Mouse (Mus musculus) limb, embryonic 15.5 days (tissue): Measurements from ENCODE around the gene Ndufc1. TPM values are rescaled to one million over a fixed set of nuclear protein-coding genes. Genes with fewer than 3 reads are reported as not detected.
"Not testable (repeated sequence)": the region's sequence is repeated elsewhere in the genome, so short reads cannot be mapped to it uniquely, and the experiment has no call there.

Experiments used
- ATAC-seq: fragments of 200-750 bp; cut with Nextera tagmentation; 2 replicates; pipeline ENCODE4 v1.8.0; 2017; ENCODE audit warnings: low read depth, moderate TSS enrichment; ENCODE audit not compliant: insufficient number of reproducible peaks, low FRiP score, low TSS enrichment
- H3K27ac ChIP-seq: fragments of 300-500 bp; sonication (generic); 2 replicates; pipeline ENCODE4 v1.5.1; 2015; ENCODE audit warnings: moderate library complexity, mild to moderate bottlenecking, inconsistent platforms
- H3K27me3 ChIP-seq: fragments of 300-500 bp; sonication (generic); 2 replicates; pipeline ENCODE4 v1.6.1; 2015; ENCODE audit warnings: inconsistent platforms
- H3K36me3 ChIP-seq: fragments of 300-500 bp; sonication (generic); 2 replicates; pipeline ENCODE4 v1.6.1; 2015; ENCODE audit warnings: inconsistent platforms
- H3K4me1 ChIP-seq: fragments of 300-500 bp; sonication (generic); 2 replicates; pipeline ENCODE4 v1.6.1; 2015; ENCODE audit warnings: inconsistent platforms
- H3K4me2 ChIP-seq: fragments of 300-500 bp; sonication (generic); 2 replicates; pipeline ENCODE4 v1.6.1; 2015; ENCODE audit warnings: mild to moderate bottlenecking, inconsistent platforms
- H3K4me3 ChIP-seq: fragments of 300-500 bp; sonication (generic); 2 replicates; pipeline ENCODE4 v1.5.1; 2015; ENCODE audit warnings: mild to moderate bottlenecking, inconsistent platforms
- H3K9ac ChIP-seq: fragments of 300-500 bp; sonication (generic); 2 replicates; pipeline ENCODE4 v1.6.1; 2015; ENCODE audit warnings: inconsistent platforms
- H3K9me3 ChIP-seq: fragments of 300-500 bp; sonication (generic); 2 replicates; pipeline ENCODE4 v1.6.1; 2016; ENCODE audit warnings: inconsistent platforms
- WGBS: fragments of 180-500 bp; shearing (Covaris S2); methylation state at CpG from one replicate; pipeline ENCODE4 v1.1.7; 2015; 5-methylcytosine and 5-hydroxymethylcytosine counted together
- polyA plus RNA-seq: library from polyadenylated mRNA; unstranded; fragments of >200 nt; fragmentation: Nextera tagmentation; extraction: Ambion mirVana; gene quantifications from 2 replicates; pipeline ENCODE4 v1.2.1, GENCODE M21; 2015

Ndufc1 gene
- polyA plus RNA-seq, 1 experiment from 2014 or later = 625 TPM

DNA sequence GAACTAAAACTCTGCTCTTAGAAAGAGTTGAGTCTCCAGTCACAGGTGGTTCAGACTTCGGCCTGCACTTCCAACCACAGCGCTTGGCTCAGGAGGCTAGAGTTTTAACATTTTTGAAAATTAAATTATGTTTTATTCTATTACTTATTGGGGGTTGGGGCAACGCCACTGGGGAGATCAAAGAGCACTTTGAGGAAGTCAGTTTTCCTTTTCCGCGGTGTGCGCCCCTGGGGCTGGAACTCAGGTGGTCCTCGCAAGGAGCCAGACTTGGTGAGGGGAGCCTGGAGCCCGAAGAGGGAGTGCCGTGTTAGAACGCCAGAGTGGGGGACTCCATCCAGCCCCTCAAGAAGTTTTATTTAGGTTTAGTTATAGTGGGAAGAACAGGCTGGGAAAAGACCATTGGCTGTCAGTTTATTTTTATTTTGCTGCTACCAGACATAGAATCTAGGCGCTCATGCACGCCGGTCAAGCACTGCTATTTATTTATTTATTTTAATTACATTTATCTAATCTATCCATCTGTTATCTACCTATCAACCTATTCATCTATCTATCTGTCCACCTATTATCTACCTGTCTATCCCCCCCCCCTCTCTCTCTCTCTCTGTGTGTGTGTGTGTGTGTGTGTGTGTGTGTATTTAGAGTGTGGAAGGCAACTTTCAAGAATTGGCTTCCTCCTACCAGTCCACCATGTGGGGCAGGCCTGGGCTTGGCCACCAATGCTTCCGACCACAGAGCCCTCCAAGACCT lies 49.1 kb downstream of the Ndufc1 start:
- H3K4me1 ChIP-seq = 0 out of 2 replicates have a peak, but pooled peaks cover 11% of the 10 kb centered on the region
- ATAC-seq = no peak
- WGBS = 31% methylated on average over 14 of the region's 14 CpGs

DNA sequence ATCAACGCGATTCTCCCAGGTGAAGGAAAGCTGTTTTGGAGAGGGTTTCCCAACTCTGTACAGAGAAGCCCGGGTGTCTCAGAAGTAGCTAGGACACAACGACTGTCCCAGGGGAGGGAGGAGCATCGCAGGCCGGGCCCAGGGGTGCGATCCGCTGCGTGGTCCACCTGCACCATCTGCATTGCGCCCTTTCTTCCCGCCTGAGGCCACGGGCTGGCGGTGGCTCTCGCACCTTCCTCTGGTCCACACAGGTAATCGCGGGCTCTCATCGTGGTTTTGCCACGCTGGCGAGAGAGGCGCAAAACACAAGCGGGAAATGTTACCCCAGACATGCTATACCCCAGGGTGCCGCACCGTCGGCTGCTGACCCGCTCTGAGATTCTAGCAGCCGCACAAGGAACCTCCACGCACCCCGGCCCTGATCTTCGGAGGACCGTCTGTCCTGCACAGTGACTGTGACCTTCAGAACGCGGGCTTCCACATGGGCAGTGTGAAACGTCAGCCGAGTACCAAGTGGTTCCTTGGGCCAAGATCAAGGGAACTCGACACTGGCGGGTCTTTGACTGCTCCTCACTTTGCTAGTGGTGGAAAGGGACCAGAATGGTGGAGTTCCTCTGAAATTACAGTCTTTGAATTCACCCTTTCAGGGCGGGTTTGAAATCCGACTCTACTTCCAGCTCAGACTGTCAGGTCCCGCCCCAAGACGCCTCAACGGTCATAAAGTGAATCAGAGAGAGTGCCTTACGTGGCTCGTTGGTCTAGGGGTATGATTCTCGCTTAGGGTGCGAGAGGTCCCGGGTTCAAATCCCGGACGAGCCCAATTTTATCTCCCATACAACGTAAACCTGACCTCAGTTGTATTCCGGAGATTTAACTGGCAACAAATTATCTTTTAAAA lies 49.9 kb downstream of the Ndufc1 start:
- ATAC-seq = peak; percentile 82
- WGBS = under 1% methylated on average over 50 of the region's 50 CpGs
- Histone ChIP-seq H3K4me2 (peak overlapping the region; percentile 86), H3K4me1 (0 out of 2 replicates have a peak, but pooled peaks cover 10% of the 10 kb centered on the region), H3K36me3 (no peaks in the 10 kb centered on the region), H3K27me3 (0 out of 2 replicates have a peak, but pooled peaks cover 7% of the 10 kb centered on the region), H3K9ac (peak overlapping the region; percentile 54), H3K4me3 (peak overlapping the region; percentile 63), H3K9me3 (no peaks in the 10 kb centered on the region), H3K27ac (peak overlapping the region; percentile 80)

More for the DNA sequence above, 49.1 kb downstream of the Ndufc1 start:
- Histone ChIP-seq H3K36me3 (no peaks in the 10 kb centered on the region), H3K4me3 (peak overlapping the region; percentile 63), H3K9ac (no peak overlapping the region), H3K9me3 (no peaks in the 10 kb centered on the region), H3K4me2 (peak overlapping the region; percentile 86), H3K27me3 (0 out of 2 replicates have a peak, but pooled peaks cover 9% of the 10 kb centered on the region), H3K27ac (no peak overlapping the region)

GRCm38 (mm10) chr3:51358181-51358580 lies 50.6 kb downstream of the Ndufc1 start:
- Histone ChIP-seq H3K9me3 (no peaks in the 10 kb centered on the region), H3K4me3 (peak overlapping the region; percentile 63), H3K36me3 (no peaks in the 10 kb centered on the region), H3K27me3 (0 out of 2 replicates have a peak, but pooled peaks cover 4% of the 10 kb centered on the region), H3K4me1 (0 out of 2 replicates have a peak, but pooled peaks cover 10% of the 10 kb centered on the region), H3K4me2 (peak overlapping the region; percentile 86), H3K9ac (no peak overlapping the region), H3K27ac (no peak overlapping the region)
- 0 out of 2 replicates have a peak, but pooled peaks have one; percentile 17 for ATAC-seq
- WGBS = 1% methylated on average over 15 of the region's 15 CpGs

GRCm38 (mm10) chr3:51357624-51358023 lies 51.2 kb downstream of the Ndufc1 start:
- H3K9me3 ChIP-seq = no peaks in the 10 kb centered on the region
- H3K4me2 ChIP-seq = peak overlapping the region; percentile 86
- H3K9ac ChIP-seq = no peak overlapping the region
- whole genome bisulfite sequencing = 12% methylated on average over 14 of the region's 14 CpGs
- ATAC-seq = no peak
- peak overlapping the region; percentile 63 for H3K4me3 ChIP-seq
- no peaks in the 10 kb centered on the region for H3K36me3 ChIP-seq
- 0 out of 2 replicates have a peak, but pooled peaks cover 10% of the 10 kb centered on the region for H3K4me1 ChIP-seq
- no peak overlapping the region for H3K27ac ChIP-seq
- 0 out of 2 replicates have a peak, but pooled peaks cover 4% of the 10 kb centered on the region for H3K27me3 ChIP-seq

DNA sequence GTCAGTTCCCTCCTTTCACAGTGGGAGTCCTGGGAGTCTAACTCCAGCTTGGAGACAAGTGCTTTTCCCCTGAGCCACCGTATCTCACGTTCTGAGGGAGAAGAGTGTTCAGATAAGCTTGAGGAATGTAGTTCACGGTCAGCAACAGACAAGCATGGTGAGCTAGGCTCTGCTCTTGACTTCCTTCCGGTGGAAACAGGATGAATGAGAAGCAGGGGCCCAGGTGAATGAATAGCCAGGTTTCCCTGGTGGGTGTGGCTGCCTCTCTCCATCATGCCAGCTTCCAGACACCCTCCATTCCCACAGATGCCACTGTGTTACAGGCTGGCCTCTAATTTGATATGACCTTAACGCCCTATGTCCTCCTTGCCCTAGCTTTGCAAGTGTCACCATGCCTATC lies 51.7 kb downstream of the Ndufc1 start:
- Histone ChIP-seq H3K4me3 (no peak overlapping the region), H3K27ac (no peak overlapping the region), H3K9ac (no peak overlapping the region), H3K4me2 (no peak overlapping the region), H3K9me3 (no peaks in the 10 kb centered on the region), H3K4me1 (0 out of 2 replicates have a peak, but pooled peaks cover 10% of the 10 kb centered on the region), H3K27me3 (0 out of 2 replicates have a peak, but pooled peaks cover 4% of the 10 kb centered on the region), H3K36me3 (no peaks in the 10 kb centered on the region)
- no peak for ATAC-seq
- 37% methylated on average over 5 of the region's 5 CpGs for WGBS

- not testable (repeated sequence) for H3K27me3 ChIP-seq
- 87% methylated on average over 6 of the region's 6 CpGs for WGBS
Measured at GRCm38 (mm10) chr3:51354956-51355355, 53.8 kb downstream of the Ndufc1 start.

More at GRCm38 (mm10) chr3:51354956-51355355, 53.8 kb downstream of the Ndufc1 start:
- not testable (repeated sequence) for H3K4me1 ChIP-seq, H3K9ac ChIP-seq, H3K9me3 ChIP-seq, ATAC-seq, H3K36me3 ChIP-seq, H3K4me2 ChIP-seq, H3K27ac ChIP-seq, H3K4me3 ChIP-seq

Other genes starting within 250 kb of the Ndufc1 start
- gene Noct, start 184.5 kb downstream of the Ndufc1 start, polyA plus RNA-seq = 7.6 and 8.7 TPM in 2 replicates
- 46.6 and 74.3 TPM in 2 replicates for gene Elf2, start 68.3 kb downstream of the Ndufc1 start, polyA plus RNA-seq
- gene Mgarp, start 12.2 kb downstream of the Ndufc1 start, polyA plus RNA-seq = 6.7 TPM in 2 replicates
- gene Naa15, start 6.2 kb upstream of the Ndufc1 start, polyA plus RNA-seq = 41.1 and 46.5 TPM in 2 replicates
- 29.5 and 29.7 TPM in 2 replicates for gene Rab33b, start 74.9 kb upstream of the Ndufc1 start, polyA plus RNA-seq
- gene Setd7, start 151.9 kb upstream of the Ndufc1 start, polyA plus RNA-seq = 4.2 and 4.4 TPM in 2 replicates